Comparison of ENCODE assay signal across 8 mouse cellular contexts in genomic region chr11:53762426-53762825, GRCm38 (mm10). TPM values are rescaled to one million over a fixed set of nuclear protein-coding genes. Genes with fewer than 3 reads are reported as not detected.
DNase-seq lines count a peak whose midpoint lies in the region; ATAC-seq and TF ChIP-seq lines count a peak whose summit lies in the region.

No protein-coding gene starts in this region.

- no peaks in the 10 kb centered on the region for H3K27me3 ChIP-seq in kidney, embryonic 16.5 days (ENCODE audit: insufficient read depth, low read length)
- peaks cover 25% of the 10 kb centered on the region for H3K27me3 ChIP-seq in hindbrain, embryonic 11.5 days (ENCODE audit: control insufficient read depth, insufficient read depth, low read length)
- H3K27me3 ChIP-seq in midbrain, embryonic 13.5 days = peaks cover 62% of the 10 kb centered on the region

- TF ChIP-seq POLR2A in bone marrow macrophage, adult 2 months (IDR thresholded peaks at IDR 0.05; ENCODE audit: borderline replicate concordance, low read depth, low read length) = no peak

- WGBS in kidney, embryonic 16.5 days = 59% methylated on average over 2 of the region's 2 CpGs
- WGBS in hindbrain, embryonic 11.5 days = 63% methylated on average over 2 of the region's 2 CpGs
- 49% methylated on average over 2 of the region's 2 CpGs for WGBS in midbrain, embryonic 13.5 days

- peak overlapping the region; percentile 58 for H3K9ac ChIP-seq in kidney, embryonic 16.5 days (replicated peaks; ENCODE audit: low read length)
- H3K9ac ChIP-seq in hindbrain, embryonic 11.5 days (ENCODE audit: low read depth, low read length) = no peak overlapping the region
- no peak overlapping the region for H3K9ac ChIP-seq in midbrain, embryonic 13.5 days (replicated peaks)

- peaks cover 56% of the 10 kb centered on the region for H3K4me1 ChIP-seq in kidney, embryonic 16.5 days (ENCODE audit: insufficient read depth, low read length)
- H3K4me1 ChIP-seq in bone marrow macrophage, adult 2 months (ENCODE audit: control insufficient read depth, insufficient read depth, low read length) = peaks cover 22% of the 10 kb centered on the region
- peaks cover 13% of the 10 kb centered on the region for H3K4me1 ChIP-seq in hindbrain, embryonic 11.5 days (replicated peaks; ENCODE audit: control insufficient read depth, insufficient read depth, low read length)
- H3K4me1 ChIP-seq in midbrain, embryonic 13.5 days (replicated peaks) = peaks cover 29% of the 10 kb centered on the region

- peak overlapping the region; percentile 44 for H3K4me3 ChIP-seq in kidney, embryonic 16.5 days (ENCODE audit: low read length)
- H3K4me3 ChIP-seq in bone marrow macrophage, adult 2 months (ENCODE audit: insufficient read depth, low read length) = peak overlapping the region; percentile 62
- no peak overlapping the region for H3K4me3 ChIP-seq in hindbrain, embryonic 11.5 days (ENCODE audit: low read depth, low read length)
- no peak overlapping the region for H3K4me3 ChIP-seq in midbrain, embryonic 13.5 days (replicated peaks)

- no peak for DNase-seq in kidney, adult 18-20 months
- no peak for DNase-seq in hindbrain, embryonic 11.5 days (ENCODE audit: low spot score)
- DNase-seq in urinary bladder, postnatal 4 days (ENCODE audit: low spot score in 2 of 2) = no peak
- DNase-seq in spleen, postnatal 4 days (ENCODE audit: low spot score in 2 of 2) = no peak

- peak overlapping the region; percentile 76 for H3K4me2 ChIP-seq in kidney, embryonic 16.5 days (replicated peaks; ENCODE audit: low read depth, low read length)
- peak overlapping the region; percentile 59 for H3K4me2 ChIP-seq in hindbrain, embryonic 11.5 days (replicated peaks; ENCODE audit: low read depth, low read length)
- H3K4me2 ChIP-seq in midbrain, embryonic 13.5 days (replicated peaks) = peak overlapping the region; percentile 60

- peak overlapping the region; percentile 90 for H3K27ac ChIP-seq in kidney, embryonic 16.5 days (ENCODE audit: low read length)
- H3K27ac ChIP-seq in bone marrow macrophage, adult 2 months (ENCODE audit: insufficient read depth, low read depth, low read length) = peak overlapping the region; percentile 98
- H3K27ac ChIP-seq in hindbrain, embryonic 11.5 days (ENCODE audit: low read depth, low read length) = no peak overlapping the region
- H3K27ac ChIP-seq in midbrain, embryonic 13.5 days = no peak overlapping the region

- TF ChIP-seq CTCF in bone marrow macrophage, adult 2 months (IDR thresholded peaks at IDR 0.05; ENCODE audit: low read depth, low read length) = no peak

- ATAC-seq in kidney, embryonic 16.5 days (ENCODE audit: low FRiP score, low TSS enrichment) = no peak
- ATAC-seq in hindbrain, embryonic 11.5 days (ENCODE audit: low FRiP score) = no peak
- no peak for ATAC-seq in midbrain, embryonic 13.5 days
- ATAC-seq in megakaryocyte-erythroid progenitor cell, adult 5-6 weeks (replicated peaks; ENCODE audit: low FRiP score, low TSS enrichment, poor library complexity, severe bottlenecking) = no peak

- H3K36me3 ChIP-seq in kidney, embryonic 16.5 days (ENCODE audit: insufficient read depth, low read length) = no peaks in the 10 kb centered on the region
- H3K36me3 ChIP-seq in hindbrain, embryonic 11.5 days (ENCODE audit: control insufficient read depth, insufficient read depth, low read length) = no peaks in the 10 kb centered on the region
- no peaks in the 10 kb centered on the region for H3K36me3 ChIP-seq in midbrain, embryonic 13.5 days

- H3K9me3 ChIP-seq in kidney, embryonic 16.5 days (ENCODE audit: low read length) = no peaks in the 10 kb centered on the region
- no peaks in the 10 kb centered on the region for H3K9me3 ChIP-seq in hindbrain, embryonic 11.5 days (ENCODE audit: control insufficient read depth, low read length)
- H3K9me3 ChIP-seq in midbrain, embryonic 13.5 days = no peaks in the 10 kb centered on the region

RNA-seq across cellular contexts. Expression of gene Irf1, which starts 7.4 kb away (rescaled TPM):
- 16.9 and 17.4 TPM in 2 replicates for polyA plus RNA-seq in kidney, embryonic 16.5 days (2015; fragmentation: Nextera tagmentation; extraction: Ambion mirVana)
- 84.8 and 89.6 TPM in 2 replicates for polyA plus RNA-seq in bone marrow macrophage, adult 2 months (2012; ENCODE audit: insufficient read depth, insufficient read length, missing spikeins)
- 1.7 and 3.8 TPM in 2 replicates for polyA plus RNA-seq in hindbrain, embryonic 11.5 days (2014; fragmentation: Nextera tagmentation; extraction: Ambion mirVana)
- 1.5 and 2.0 TPM in 2 replicates for polyA plus RNA-seq in midbrain, embryonic 13.5 days (2015; fragmentation: Nextera tagmentation; extraction: Ambion mirVana)
- 3.1 and 4.4 TPM in 2 replicates for total RNA-seq in megakaryocyte-erythroid progenitor cell, adult 5-6 weeks (2014; fragmentation: Nextera tagmentation)
- 39.2 and 50.6 TPM in 2 replicates for total RNA-seq in megakaryocyte-erythroid progenitor cell, adult 5-6 weeks (2017)

RNA-seq across cellular contexts. Expression of gene Gm17334, which starts 10.6 kb away (rescaled TPM):
- polyA plus RNA-seq in kidney, embryonic 16.5 days (2015; fragmentation: Nextera tagmentation; extraction: Ambion mirVana) = 0.27 and 0.30 TPM in 2 replicates
- not detected in 2 replicates for polyA plus RNA-seq in bone marrow macrophage, adult 2 months (2012; ENCODE audit: insufficient read depth, insufficient read length, missing spikeins)
- not detected in 2 replicates for polyA plus RNA-seq in hindbrain, embryonic 11.5 days (2014; fragmentation: Nextera tagmentation; extraction: Ambion mirVana)
- not detected in 2 replicates for polyA plus RNA-seq in midbrain, embryonic 13.5 days (2015; fragmentation: Nextera tagmentation; extraction: Ambion mirVana)
- total RNA-seq in megakaryocyte-erythroid progenitor cell, adult 5-6 weeks (2014; fragmentation: Nextera tagmentation) = not detected in 2 replicates
- total RNA-seq in megakaryocyte-erythroid progenitor cell, adult 5-6 weeks (2017) = 0.89 TPM in 1 of 2 replicates, not detected in the other

RNA-seq across cellular contexts. Expression of gene Il5, which starts 41.8 kb away (rescaled TPM):
- not detected in 2 replicates for polyA plus RNA-seq in kidney, embryonic 16.5 days (2015; fragmentation: Nextera tagmentation; extraction: Ambion mirVana)
- not detected in 2 replicates for polyA plus RNA-seq in bone marrow macrophage, adult 2 months (2012; ENCODE audit: insufficient read depth, insufficient read length, missing spikeins)
- polyA plus RNA-seq in hindbrain, embryonic 11.5 days (2014; fragmentation: Nextera tagmentation; extraction: Ambion mirVana) = 0.10 TPM in 1 of 2 replicates, not detected in the other
- polyA plus RNA-seq in midbrain, embryonic 13.5 days (2015; fragmentation: Nextera tagmentation; extraction: Ambion mirVana) = not detected in 2 replicates
- total RNA-seq in megakaryocyte-erythroid progenitor cell, adult 5-6 weeks (2014; fragmentation: Nextera tagmentation) = not detected in 2 replicates
- total RNA-seq in megakaryocyte-erythroid progenitor cell, adult 5-6 weeks (2017) = not detected in 2 replicates

RNA-seq across cellular contexts. Expression of gene Rad50, which starts 55.3 kb away (rescaled TPM):
- 24.9 TPM in 2 replicates for polyA plus RNA-seq in kidney, embryonic 16.5 days (2015; fragmentation: Nextera tagmentation; extraction: Ambion mirVana)
- 20.1 and 20.4 TPM in 2 replicates for polyA plus RNA-seq in bone marrow macrophage, adult 2 months (2012; ENCODE audit: insufficient read depth, insufficient read length, missing spikeins)
- polyA plus RNA-seq in hindbrain, embryonic 11.5 days (2014; fragmentation: Nextera tagmentation; extraction: Ambion mirVana) = 19.3 and 22.3 TPM in 2 replicates
- polyA plus RNA-seq in midbrain, embryonic 13.5 days (2015; fragmentation: Nextera tagmentation; extraction: Ambion mirVana) = 13.0 and 14.3 TPM in 2 replicates
- 53.6 and 58.6 TPM in 2 replicates for total RNA-seq in megakaryocyte-erythroid progenitor cell, adult 5-6 weeks (2014; fragmentation: Nextera tagmentation)
- total RNA-seq in megakaryocyte-erythroid progenitor cell, adult 5-6 weeks (2017) = 91.4 and 110 TPM in 2 replicates

Comparison
In these comparisons a context has a peak if more than half of its experiments do, and no peak if none do; other contexts are left out.
1. H3K27ac ChIP-seq: peak in kidney, embryonic 16.5 days (single experiment) and bone marrow macrophage, adult 2 months (single experiment); none in hindbrain, embryonic 11.5 days (single experiment) and midbrain, embryonic 13.5 days (single experiment).
2. H3K4me3 ChIP-seq: peak in kidney, embryonic 16.5 days (single experiment) and bone marrow macrophage, adult 2 months (single experiment); none in hindbrain, embryonic 11.5 days (single experiment) and midbrain, embryonic 13.5 days (single experiment).
3. Peak in every context shown above with its lines, with median percentiles within 50 percentile points of each other: H3K4me2 ChIP-seq.